Mouse (Mus musculus): ENCODE measurements around the gene Adamtsl2. TPM values are rescaled to one million over a fixed set of nuclear protein-coding genes. Genes with fewer than 3 reads are reported as not detected.

Adamtsl2 gene
- polyA plus RNA-seq, 1 experiment from 2014 or later = 2.5 TPM

Other genes starting within 250 kb of the Adamtsl2 start
- not detected in 2 replicates for gene Abo, start 214.4 kb upstream of the Adamtsl2 start, polyA plus RNA-seq (2014; fragmentation: Nextera tagmentation; extraction: Ambion mirVana)
- 16.3 and 17.0 TPM in 2 replicates for gene Surf6, start 176.5 kb upstream of the Adamtsl2 start, polyA plus RNA-seq (2014; fragmentation: Nextera tagmentation; extraction: Ambion mirVana)
- gene Med22, start 168.7 kb upstream of the Adamtsl2 start, polyA plus RNA-seq (2014; fragmentation: Nextera tagmentation; extraction: Ambion mirVana) = 49.2 and 53.5 TPM in 2 replicates
- gene Rpl7a, start 168.6 kb upstream of the Adamtsl2 start, polyA plus RNA-seq (2014; fragmentation: Nextera tagmentation; extraction: Ambion mirVana) = 719 and 720 TPM in 2 replicates
- 43.7 and 45.3 TPM in 2 replicates for gene Surf2, start 163.0 kb upstream of the Adamtsl2 start, polyA plus RNA-seq (2014; fragmentation: Nextera tagmentation; extraction: Ambion mirVana)
- 49.8 and 51.0 TPM in 2 replicates for gene Surf1, start 162.8 kb upstream of the Adamtsl2 start, polyA plus RNA-seq (2014; fragmentation: Nextera tagmentation; extraction: Ambion mirVana)
- 162 and 165 TPM in 2 replicates for gene Surf4, start 145.5 kb upstream of the Adamtsl2 start, polyA plus RNA-seq (2014; fragmentation: Nextera tagmentation; extraction: Ambion mirVana)
- gene Stkld1, start 145.3 kb upstream of the Adamtsl2 start, polyA plus RNA-seq (2014; fragmentation: Nextera tagmentation; extraction: Ambion mirVana) = 0.28 TPM in 1 of 2 replicates, not detected in the other
- 50.6 and 51.9 TPM in 2 replicates for gene Rexo4, start 115.0 kb upstream of the Adamtsl2 start, polyA plus RNA-seq (2014; fragmentation: Nextera tagmentation; extraction: Ambion mirVana)
- gene Adamts13, start 106.0 kb upstream of the Adamtsl2 start, polyA plus RNA-seq (2014; fragmentation: Nextera tagmentation; extraction: Ambion mirVana) = not detected in 2 replicates
- 66.2 and 68.9 TPM in 2 replicates for gene Cacfd1, start 69.5 kb upstream of the Adamtsl2 start, polyA plus RNA-seq (2014; fragmentation: Nextera tagmentation; extraction: Ambion mirVana)
- gene Slc2a6, start 51.4 kb upstream of the Adamtsl2 start, polyA plus RNA-seq (2014; fragmentation: Nextera tagmentation; extraction: Ambion mirVana) = 0.84 and 1.2 TPM in 2 replicates
- gene Mymk, start 7.2 kb upstream of the Adamtsl2 start, polyA plus RNA-seq (2014; fragmentation: Nextera tagmentation; extraction: Ambion mirVana) = 2.3 and 4.0 TPM in 2 replicates
- gene Fam163b, start 63.1 kb downstream of the Adamtsl2 start, polyA plus RNA-seq (2014; fragmentation: Nextera tagmentation; extraction: Ambion mirVana) = 0.11 TPM in 1 of 2 replicates, not detected in the other
- 0.28 and 0.29 TPM in 2 replicates for gene Dbh, start 85.9 kb downstream of the Adamtsl2 start, polyA plus RNA-seq (2014; fragmentation: Nextera tagmentation; extraction: Ambion mirVana)
- 2.7 and 2.8 TPM in 2 replicates for gene Sardh, start 169.0 kb downstream of the Adamtsl2 start, polyA plus RNA-seq (2014; fragmentation: Nextera tagmentation; extraction: Ambion mirVana)